Mouse (Mus musculus) urinary bladder, adult 2 months (tissue): ENCODE results near the gene Prm1. TPM values are rescaled to one million over a fixed set of nuclear protein-coding genes. Genes with fewer than 3 reads are reported as not detected.
"Not testable (repeated sequence)": the region's sequence is repeated elsewhere in the genome, so short reads cannot be mapped to it uniquely, and the experiment has no call there.

Source experiments
- DNase-seq: peaks from one replicate; pipeline ENCODE4 v3.0.0; 2022; ENCODE audit warnings: low spot score
- polyA plus RNA-seq: library from polyadenylated mRNA; depleted of rRNA; stranded (reverse); fragments of >200 nt; gene quantifications from 2 replicates; pipeline ENCODE4 v1.2.3, GENCODE M21; 2012; rRNA removed

Prm1 gene
- polyA plus RNA-seq: not detected in 2 replicates

GRCm38 (mm10) chr16:10805789-10806527 lies at the start of gene Prm1:
TSS of gene Prm1 (minus strand) at chr16:10805839.
- DNase-seq: no peak

DNA sequence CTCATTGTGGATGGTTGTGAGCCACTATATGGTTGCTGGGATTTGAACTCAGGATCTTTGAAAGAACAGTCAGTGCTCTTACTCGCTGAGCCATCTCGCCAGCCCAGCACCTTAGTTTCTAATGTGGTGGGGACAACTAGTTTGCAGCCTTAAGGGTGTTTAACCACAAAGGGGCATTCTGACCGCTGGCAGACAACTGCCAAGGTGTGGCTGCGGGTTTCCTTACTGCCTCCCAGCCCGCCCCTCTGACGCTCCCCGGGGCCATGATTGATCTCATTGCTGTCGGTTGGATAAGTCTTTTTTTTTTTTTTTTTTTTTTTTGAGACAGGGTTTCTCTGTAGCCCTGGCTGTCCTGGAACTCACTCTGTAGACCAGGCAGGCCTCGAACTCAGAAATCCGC lies 46.6 kb upstream of the Prm1 start:
- DNase-seq: not testable (repeated sequence)

- DNase-seq: no peak
These were observed 45.3 kb upstream of the Prm1 start for GRCm38 (mm10) chr16:10850905-10851304.

DNA sequence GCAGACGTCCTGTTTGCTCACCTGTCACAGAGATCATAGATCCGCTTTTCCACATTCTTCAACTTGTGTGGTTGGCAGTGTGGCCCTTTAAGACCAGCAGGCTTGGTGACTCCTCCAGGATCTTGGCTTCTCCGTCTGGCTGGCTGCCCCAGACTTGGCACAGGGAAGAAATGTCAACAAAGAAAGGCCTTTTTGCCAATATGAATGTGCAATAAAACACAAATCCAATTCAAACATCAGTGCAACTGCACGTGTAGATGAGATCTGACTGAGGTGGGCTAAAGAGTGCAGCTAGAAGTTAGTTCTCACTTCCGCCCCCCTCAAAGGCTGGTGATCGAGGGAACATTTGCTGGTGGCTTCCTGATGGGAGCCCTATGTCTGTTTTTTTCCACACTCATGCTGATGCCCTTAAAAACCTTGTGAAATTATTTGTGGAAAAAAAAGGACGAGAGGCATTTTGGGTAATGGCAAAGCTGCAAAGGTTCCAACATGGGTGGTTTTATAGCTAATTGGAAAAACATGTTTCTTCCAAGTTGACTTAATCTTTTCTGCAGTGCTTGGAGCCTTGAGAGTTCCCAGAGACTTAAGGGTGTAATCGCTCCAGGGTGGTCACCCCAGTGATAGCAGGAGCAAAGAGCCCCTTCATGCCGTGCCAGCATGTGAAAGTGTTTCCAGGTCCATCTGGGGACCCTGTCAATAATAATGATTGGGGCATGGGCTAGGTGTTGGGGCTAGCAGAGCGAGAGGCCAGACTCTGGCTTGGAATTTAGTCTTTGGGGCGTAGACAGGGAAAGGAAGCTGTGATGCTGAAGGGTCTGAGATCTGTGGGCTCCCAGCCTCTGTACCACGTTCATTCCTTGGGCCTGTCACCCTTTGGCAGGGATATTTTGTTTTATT lies 44.6 kb upstream of the Prm1 start:
- DNase-seq: peak; percentile 54

- no peak for DNase-seq
These were observed 40.9 kb upstream of the Prm1 start for GRCm38 (mm10) chr16:10846503-10846902.

DNA sequence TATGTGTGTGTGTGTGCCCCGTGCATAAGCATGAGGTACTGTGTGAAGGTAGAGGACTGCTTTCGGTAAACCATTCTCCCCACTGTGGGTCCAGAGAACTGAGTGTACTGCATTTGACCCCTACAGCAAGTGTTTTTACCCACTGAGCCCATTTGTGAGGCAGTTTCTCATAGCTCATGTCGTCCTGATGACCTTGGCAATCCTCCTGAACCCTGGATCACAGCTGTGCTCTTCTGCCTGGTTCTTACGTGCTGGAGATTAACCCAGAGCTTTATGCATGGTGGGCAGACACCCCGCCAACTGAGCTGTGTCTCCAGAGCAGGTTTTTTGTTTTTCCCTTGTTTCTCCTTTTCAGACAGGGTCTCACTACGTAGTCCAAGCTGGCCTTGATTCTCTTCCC lies 40.3 kb upstream of the Prm1 start:
- DNase-seq: no peak

- no peak for DNase-seq
These were observed 38.7 kb upstream of the Prm1 start for GRCm38 (mm10) chr16:10844319-10844670.

DNA sequence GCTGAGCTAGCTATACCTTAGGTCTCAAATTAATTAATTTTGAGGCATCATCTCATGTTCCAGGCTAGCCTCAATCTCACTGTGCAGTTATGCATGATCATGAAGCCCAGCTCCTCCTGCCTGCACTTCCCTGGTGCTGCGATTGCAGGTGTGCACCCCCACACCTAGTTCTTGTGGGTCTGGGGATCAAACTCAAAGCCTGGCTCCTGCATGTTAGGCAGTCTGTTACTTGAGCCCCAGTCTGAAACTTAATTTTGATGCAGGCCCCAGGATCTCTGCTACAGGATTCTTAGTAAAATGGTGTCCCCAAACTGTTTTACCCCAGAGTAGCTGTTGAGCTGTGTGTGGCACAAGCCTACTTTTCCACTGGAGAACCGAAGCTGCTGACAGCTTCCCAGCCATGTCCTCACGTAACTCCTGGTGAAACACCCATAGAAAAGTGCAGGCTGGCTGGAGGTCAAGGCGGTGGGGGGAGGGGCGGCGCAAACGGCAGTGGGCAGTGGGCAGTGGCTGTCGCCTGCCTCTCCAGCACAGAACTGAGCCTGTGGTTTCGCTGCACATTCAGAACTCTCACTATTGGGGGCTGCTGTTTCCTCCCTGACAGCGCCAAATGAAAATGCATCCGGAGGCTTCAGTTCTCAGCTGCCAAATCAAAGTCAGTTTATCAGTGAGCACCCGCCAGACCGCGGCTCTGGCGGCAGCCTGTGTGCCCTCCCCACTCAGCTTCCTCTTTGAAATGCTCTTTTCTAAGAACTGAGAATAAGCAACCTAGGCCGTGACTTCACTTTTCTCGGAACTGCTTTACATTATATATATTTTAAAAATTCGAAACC lies 38.1 kb upstream of the Prm1 start:
- DNase-seq: no peak

- DNase-seq: no peak
These were observed 36.7 kb upstream of the Prm1 start for GRCm38 (mm10) chr16:10842282-10842855.

GRCm38 (mm10) chr16:10840018-10840417 lies 34.4 kb upstream of the Prm1 start:
- no peak for DNase-seq

DNA sequence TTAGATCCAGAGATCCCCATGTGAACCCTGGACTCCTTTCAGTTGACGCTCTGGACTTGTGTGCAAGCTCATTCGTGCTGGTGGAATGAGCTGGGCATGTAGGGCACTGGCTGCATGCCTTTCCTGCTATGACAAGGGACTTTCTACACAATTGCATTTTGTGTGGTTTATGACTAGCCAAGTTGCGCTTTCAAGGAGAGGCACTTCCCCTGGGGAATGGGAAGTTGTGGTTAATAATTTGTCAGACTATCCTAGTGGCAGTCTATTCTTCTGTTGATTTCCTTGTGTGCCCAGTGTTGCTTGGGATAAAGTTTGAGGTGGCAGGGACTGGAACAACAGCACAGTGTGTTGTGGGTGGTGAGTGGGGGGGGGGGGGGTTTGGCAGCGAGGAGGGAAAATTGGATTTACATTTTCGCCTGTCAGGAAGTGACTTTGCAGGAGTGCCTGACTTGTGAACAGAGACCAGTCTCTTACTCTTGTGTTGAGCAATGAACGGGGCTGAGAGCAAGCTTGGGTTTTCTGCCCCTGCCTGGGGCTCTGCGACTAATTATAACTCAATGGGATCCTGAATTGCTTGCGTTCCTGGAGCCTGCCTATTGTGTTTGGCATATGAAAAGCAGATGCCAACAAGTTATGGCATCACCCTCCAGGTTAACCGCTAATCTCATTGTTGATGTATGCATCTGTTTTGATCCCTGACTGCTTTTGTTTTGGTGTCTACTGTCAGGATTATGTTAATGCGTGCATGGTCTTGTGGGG lies 33.0 kb upstream of the Prm1 start:
- DNase-seq: no peak

GRCm38 (mm10) chr16:10837903-10838302 lies 32.3 kb upstream of the Prm1 start:
- no peak for DNase-seq

DNA sequence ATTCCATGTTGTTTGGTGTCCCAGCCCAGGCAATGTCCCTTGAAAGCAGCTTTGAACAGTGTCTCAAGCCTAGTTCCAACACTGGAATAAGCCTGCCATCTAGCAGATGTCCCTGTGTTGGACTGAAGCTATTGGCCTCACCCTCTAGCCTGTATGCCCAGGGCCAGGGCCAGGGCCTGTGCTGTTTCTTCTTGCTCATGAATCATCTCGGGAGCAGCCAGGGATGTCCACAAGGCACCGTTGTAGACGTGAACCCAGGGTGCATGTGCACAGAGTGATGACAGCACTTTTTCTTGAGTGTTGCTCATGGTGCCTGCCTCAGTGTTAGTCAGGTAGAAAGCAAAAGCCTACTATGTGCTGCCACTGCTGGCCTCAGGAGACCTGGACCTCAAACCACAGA lies 31.6 kb upstream of the Prm1 start:
- no peak for DNase-seq

DNA sequence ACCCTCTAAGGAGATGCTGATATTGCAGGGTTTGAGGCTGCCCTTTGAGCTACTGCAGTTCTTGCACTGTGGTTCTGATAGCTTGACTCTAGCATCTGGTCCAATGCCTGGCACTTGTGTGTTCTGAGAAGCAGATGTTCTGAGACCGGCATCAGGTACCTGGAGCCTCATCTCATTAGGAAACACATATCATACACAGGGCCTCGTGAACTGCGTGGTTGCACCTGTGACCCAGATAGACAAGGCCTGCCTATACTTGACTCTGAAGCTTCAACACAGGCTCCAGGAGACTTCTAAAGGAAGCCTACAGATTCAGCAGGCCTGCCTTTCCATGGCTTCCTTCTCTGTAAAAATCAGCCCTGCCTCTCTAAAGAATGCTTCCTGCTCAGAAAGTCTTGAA lies 30.7 kb upstream of the Prm1 start:
- no peak for DNase-seq

DNA sequence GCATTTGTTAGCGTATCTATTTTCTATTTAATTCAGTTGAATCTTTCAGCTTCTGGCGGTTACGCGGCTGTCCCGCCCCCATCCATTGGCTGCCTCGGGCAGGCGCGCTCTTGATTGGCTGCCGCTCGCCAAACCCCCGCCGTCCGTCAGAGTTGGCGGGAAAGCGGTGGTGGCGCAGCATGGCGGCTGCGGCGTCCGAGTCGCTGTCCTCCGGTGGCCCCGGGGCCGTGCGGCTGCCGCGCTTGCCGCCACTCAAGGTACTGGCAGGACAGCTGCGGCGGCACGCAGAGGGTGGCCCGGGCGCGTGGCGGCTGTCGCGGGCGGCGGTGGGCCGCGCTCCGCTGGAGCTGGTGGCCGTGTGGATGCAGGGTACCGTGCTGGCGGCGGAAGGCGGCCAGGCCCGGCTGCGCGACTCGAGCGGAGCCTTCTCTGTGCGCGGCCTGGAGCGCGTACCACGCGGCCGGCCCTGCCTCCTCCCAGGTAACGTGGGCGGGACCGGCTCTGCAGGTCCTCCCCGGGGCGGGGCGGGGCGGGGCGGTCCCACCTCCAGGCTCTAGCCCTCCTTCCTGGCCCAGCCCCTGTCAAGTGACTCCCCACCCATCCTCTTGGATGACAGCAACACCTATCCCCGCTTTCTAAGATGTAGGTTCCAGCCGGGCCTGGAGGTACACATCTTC lies 29.4 kb upstream of the Prm1 start, which contains the start of gene Rmi2:
Gene Rmi2 (plus strand): TSS at position 149 of the 677 bp plus-strand sequence.
- peak; percentile 68 for DNase-seq

DNA sequence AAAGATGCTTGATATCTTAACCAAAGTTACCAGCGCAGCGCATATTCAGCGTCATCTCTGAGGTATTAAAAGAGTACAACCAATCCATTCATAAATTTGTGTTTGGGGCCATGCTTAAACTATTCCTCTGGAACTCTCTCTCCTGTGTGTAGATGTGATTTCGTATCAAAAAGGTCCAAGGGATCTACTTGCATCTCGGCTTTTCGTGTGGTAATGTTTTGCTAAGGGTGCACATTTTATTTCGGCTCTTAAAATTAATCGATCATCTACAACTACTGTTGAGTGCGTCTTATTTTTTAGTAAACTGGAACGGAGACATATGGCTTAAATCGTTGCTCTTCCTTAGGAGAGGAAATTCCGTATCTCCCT lies 28.9 kb upstream of the Prm1 start:
- DNase-seq: no peak

DNA sequence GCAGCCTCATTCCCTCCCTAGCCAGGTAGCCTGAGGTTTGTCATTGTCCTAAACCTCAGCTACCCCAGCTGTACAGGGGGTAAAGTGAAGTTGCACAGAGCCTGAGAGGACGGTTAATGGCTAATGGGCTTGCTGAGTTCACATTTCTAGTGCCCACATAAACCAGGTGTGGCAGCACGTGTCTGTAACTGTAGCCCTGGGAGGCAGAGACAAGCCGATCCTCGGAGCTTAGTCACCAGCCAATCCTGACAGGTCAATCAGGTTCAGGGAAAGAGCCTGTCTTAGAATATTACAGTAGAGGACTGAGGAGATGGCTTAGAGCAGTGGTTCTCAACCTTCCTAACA lies 22.8 kb upstream of the Prm1 start:
- DNase-seq: no peak

GRCm38 (mm10) chr16:10827766-10828460 lies 22.3 kb upstream of the Prm1 start:
- DNase-seq: no peak

GRCm38 (mm10) chr16:10827269-10827668 lies 21.6 kb upstream of the Prm1 start:
- no peak for DNase-seq

GRCm38 (mm10) chr16:10825840-10826239 lies 20.2 kb upstream of the Prm1 start:
- no peak for DNase-seq
